Mouse (Mus musculus) gastrocnemius, adult 18-20 months (tissue): ENCODE data around the gene Iqck. TPM values are rescaled to one million over a fixed set of nuclear protein-coding genes. Genes with fewer than 3 reads are reported as not detected.

ENCODE experiments used
- total RNA-seq, 2 experiments: library from RNA; stranded (reverse); gene quantifications; 2 replicates each; pipeline ENCODE4 v1.2.3; 2021

Iqck gene
- total RNA-seq, 2 experiments from 2014 or later, result 0.14 to 0.24 TPM

Other genes with a start within 250 kb of the Iqck start
- gene Gde1, start 150.0 kb upstream of the Iqck start, total RNA-seq, result 10 to 100 TPM; 45.4 to 45.7 TPM
- gene Ccp110, start 143.2 kb upstream of the Iqck start, total RNA-seq, result 1 to 10 TPM; 2.0 to 3.2 TPM
- gene Vps35l, start 115.5 kb upstream of the Iqck start, total RNA-seq, result 10 to 100 TPM; 20.4 to 20.5 TPM
- gene Knop1, start 502 bp downstream of the Iqck start, total RNA-seq, result 10 to 100 TPM; 25.3 to 25.8 TPM
- 10 to 100 TPM; 12.4 to 21.7 TPM for gene Gprc5b, start 139.5 kb downstream of the Iqck start, total RNA-seq